Mouse (Mus musculus) c-Kit-positive CD71-positive TER-119-negative erythroid progenitor cells, embryonic 14.5 days (primary cell): Measurements from ENCODE around the gene Slc35f6.

Experiments
- DNase-seq: peaks from one replicate; pipeline ENCODE4 v3.0.0-alpha.2; 2013; ENCODE audit warnings: low read depth

Slc35f6 gene

GRCm38 (mm10) chr5:30621211-30621790, 26.4 kb upstream of the Slc35f6 start:
- DNase-seq: no peak

GRCm38 (mm10) chr5:30621844-30622176, 25.9 kb upstream of the Slc35f6 start:
- no peak for DNase-seq

- no peak for DNase-seq
These were observed 25.4 kb upstream of the Slc35f6 start for GRCm38 (mm10) chr5:30622177-30622840.

GRCm38 (mm10) chr5:30622841-30623185, 24.9 kb upstream of the Slc35f6 start:
- no peak for DNase-seq

GRCm38 (mm10) chr5:30623380-30623779, 24.4 kb upstream of the Slc35f6 start:
- no peak for DNase-seq

- no peak for DNase-seq
These were observed 23.4 kb upstream of the Slc35f6 start for GRCm38 (mm10) chr5:30624311-30624710.

- no peak for DNase-seq
These were observed 22.8 kb upstream of the Slc35f6 start for GRCm38 (mm10) chr5:30624908-30625307.

GRCm38 (mm10) chr5:30625379-30625778, 22.4 kb upstream of the Slc35f6 start:
- DNase-seq: no peak

- DNase-seq: no peak
These were observed 21.2 kb upstream of the Slc35f6 start for GRCm38 (mm10) chr5:30626331-30627105.

- DNase-seq: no peak
These were observed 19.2 kb upstream of the Slc35f6 start for GRCm38 (mm10) chr5:30628511-30628910.

- DNase-seq: no peak
These were observed 17.3 kb upstream of the Slc35f6 start for GRCm38 (mm10) chr5:30630401-30630800.

GRCm38 (mm10) chr5:30632134-30632533, 15.6 kb upstream of the Slc35f6 start:
- DNase-seq: no peak

GRCm38 (mm10) chr5:30636994-30637393, 10.7 kb upstream of the Slc35f6 start:
- DNase-seq: no peak

- DNase-seq: peak; percentile 34
These were observed 9.7 kb upstream of the Slc35f6 start for GRCm38 (mm10) chr5:30638041-30638440.

- DNase-seq: no peak
These were observed 4.1 kb upstream of the Slc35f6 start for GRCm38 (mm10) chr5:30643477-30644179.

GRCm38 (mm10) chr5:30646036-30646435, 1.7 kb upstream of the Slc35f6 start:
- DNase-seq: no peak

- no peak for DNase-seq
These were observed 337 bp upstream of the Slc35f6 start for GRCm38 (mm10) chr5:30647396-30647795.

- DNase-seq: no peak
These were observed 1.8 kb downstream of the Slc35f6 start for GRCm38 (mm10) chr5:30649558-30649957.

GRCm38 (mm10) chr5:30650756-30651155, 3.0 kb downstream of the Slc35f6 start:
- DNase-seq: no peak

GRCm38 (mm10) chr5:30651554-30651953, 3.8 kb downstream of the Slc35f6 start:
- no peak for DNase-seq

GRCm38 (mm10) chr5:30653246-30653645, 5.5 kb downstream of the Slc35f6 start:
- no peak for DNase-seq

GRCm38 (mm10) chr5:30655042-30655441, 7.3 kb downstream of the Slc35f6 start:
- no peak for DNase-seq
